Mouse (Mus musculus): ENCODE results near the gene Zic3. TPM values are rescaled to one million over a fixed set of nuclear protein-coding genes. Genes with fewer than 3 reads are reported as not detected.

The Zic3 gene
- polyA plus RNA-seq (2015; fragmentation: Nextera tagmentation; extraction: Ambion mirVana): not detected in 2 replicates

DNA sequence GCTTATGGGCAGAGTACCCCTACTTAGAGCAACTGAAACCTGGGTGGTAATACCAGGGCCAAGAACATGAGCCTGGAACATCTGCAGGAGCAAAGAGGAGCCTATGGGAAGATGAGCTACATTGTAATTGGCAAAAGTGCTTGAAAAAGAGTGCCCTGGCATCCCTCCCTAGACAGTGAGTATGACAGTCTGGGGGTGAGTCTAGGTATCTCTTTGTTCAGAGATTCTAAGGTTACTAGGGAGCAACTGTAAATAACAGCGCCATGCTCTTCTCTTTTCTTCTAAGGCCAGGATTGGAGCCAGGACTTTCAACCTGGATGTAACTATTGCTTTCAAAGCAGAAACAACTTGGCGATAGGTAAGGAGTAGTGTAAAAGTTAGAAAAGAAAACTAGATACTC lies at the start of gene Zic3:
TSS of gene Zic3 (plus strand) at position 301 of the 400 bp plus-strand sequence.
- Histone ChIP-seq H3K4me3 (replicated peaks; ENCODE audit: low read depth, low read length) (no peak within 1 kb of the TSS), H3K36me3 (ENCODE audit: insufficient read depth, low read length) (no peaks in the 10 kb centered on the region), H3K27ac (no peak within 1 kb of the TSS), H3K4me2 (ENCODE audit: low read length) (no peak within 1 kb of the TSS), H3K9ac (ENCODE audit: low read depth, low read length) (no peak within 1 kb of the TSS), H3K27me3 (ENCODE audit: insufficient read depth, low read length) (peaks cover 37% of the 10 kb centered on the region; the same call in 1 of the 2 replicates), H3K4me1 (replicated peaks; ENCODE audit: insufficient read depth, low read length) (no peaks in the 10 kb centered on the region), H3K9me3 (replicated peaks; ENCODE audit: low read length) (no peaks in the 10 kb centered on the region)
- no peak for TF ChIP-seq CTCF (IDR thresholded peaks at IDR 0.05; ENCODE audit: low read depth)
- WGBS: 77% methylated on average over 2 of the region's 2 CpGs
- DNase-seq (ENCODE audit: low spot score) (no peak), ATAC-seq (replicated peaks; ENCODE audit: low FRiP score, low read depth) (no peak)

DNA sequence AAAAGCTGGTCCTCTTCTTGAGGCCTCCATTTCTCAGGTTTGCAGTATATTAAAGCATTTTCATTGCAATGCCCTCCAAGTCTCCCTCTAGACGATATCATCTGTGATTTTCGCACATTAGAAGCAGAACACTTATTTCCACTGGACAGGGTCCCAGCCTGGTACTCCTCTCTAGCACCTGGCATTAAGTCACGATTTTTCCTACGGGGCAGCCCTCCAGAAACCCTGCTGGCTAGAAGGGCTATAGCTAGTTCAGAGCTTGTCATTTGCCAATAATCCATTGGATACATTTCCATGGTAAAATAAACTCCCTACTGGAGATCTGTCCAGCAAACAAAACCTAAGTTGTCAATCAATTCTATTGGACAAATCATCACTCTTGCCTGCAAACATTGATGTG lies 40.1 kb upstream of the Zic3 start:
- no peaks in the 10 kb centered on the region for H3K36me3 ChIP-seq (ENCODE audit: insufficient read depth, low read length)
- H3K9me3 ChIP-seq (replicated peaks; ENCODE audit: low read length): no peaks in the 10 kb centered on the region
- ATAC-seq (replicated peaks; ENCODE audit: low FRiP score, low read depth) (no peak), DNase-seq (ENCODE audit: low spot score) (no peak)
- no peak for TF ChIP-seq CTCF (IDR thresholded peaks at IDR 0.05; ENCODE audit: low read depth)
- no peaks in the 10 kb centered on the region for H3K27me3 ChIP-seq (ENCODE audit: insufficient read depth, low read length)
- no peaks in the 10 kb centered on the region for H3K4me1 ChIP-seq (replicated peaks; ENCODE audit: insufficient read depth, low read length)
- no peak overlapping the region for H3K27ac ChIP-seq
- H3K4me2 ChIP-seq (ENCODE audit: low read length): no peak overlapping the region
- H3K4me3 ChIP-seq (replicated peaks; ENCODE audit: low read depth, low read length): no peak overlapping the region
- H3K9ac ChIP-seq (ENCODE audit: low read depth, low read length): no peak overlapping the region
- 86% methylated on average over 4 of the region's 4 CpGs for WGBS

DNA sequence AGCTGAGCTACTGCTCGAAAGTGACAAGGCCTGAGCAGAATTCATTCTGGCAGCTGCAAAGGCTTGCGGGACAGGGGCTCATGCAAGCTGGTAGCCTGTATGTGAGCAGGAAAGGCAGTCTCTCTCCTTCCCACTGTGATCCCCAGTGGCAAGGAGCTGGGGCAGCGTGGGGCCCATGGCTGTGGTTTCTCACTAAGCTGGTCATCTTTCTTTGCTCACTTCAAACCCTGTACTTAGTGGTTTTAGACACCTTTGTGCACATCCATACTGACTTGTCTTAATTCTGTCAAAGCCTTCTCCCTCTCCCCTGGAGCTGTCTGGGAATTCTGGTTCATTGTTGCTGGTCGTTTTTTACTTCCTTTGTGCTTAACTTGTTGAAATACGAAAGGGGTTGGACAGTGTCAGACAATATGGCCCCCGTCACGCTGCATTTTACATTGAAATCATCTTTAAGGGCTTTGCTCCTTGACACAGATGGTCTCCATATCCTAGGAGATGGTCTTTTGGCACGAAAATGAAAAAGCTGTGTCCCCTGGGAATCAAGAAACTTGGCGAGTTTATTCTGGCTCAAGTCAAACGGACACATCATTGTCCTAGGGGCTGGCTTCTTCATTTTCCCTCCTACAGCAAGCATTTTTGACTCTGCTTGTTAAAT lies 34.9 kb upstream of the Zic3 start:
- WGBS: 71% methylated on average over 10 of the region's 10 CpGs
- DNase-seq (ENCODE audit: low spot score): no peak

DNA sequence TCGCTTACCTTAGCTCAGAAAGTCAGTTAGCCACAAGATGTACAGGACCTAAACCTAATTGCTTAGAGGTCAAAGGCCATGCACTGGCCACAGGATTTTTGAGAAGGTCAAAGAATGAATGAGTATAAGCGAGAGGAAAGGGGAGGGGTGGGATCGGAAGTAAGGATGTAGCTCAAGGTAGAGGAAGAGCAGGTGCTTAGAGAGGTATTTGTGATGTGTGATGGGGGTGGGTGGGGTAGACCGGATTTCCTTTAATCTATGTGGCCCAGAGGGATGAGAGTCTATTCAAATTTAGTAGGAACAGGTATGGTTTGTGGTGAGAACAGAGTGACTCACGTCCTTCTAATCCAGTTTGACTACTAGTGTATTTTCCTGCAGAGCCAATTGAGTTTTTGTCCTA lies 9.1 kb upstream of the Zic3 start:
- no peaks in the 10 kb centered on the region for H3K9me3 ChIP-seq (replicated peaks; ENCODE audit: low read length)
- ATAC-seq (replicated peaks; ENCODE audit: low FRiP score, low read depth) (no peak), DNase-seq (ENCODE audit: low spot score) (no peak)
- H3K4me3 ChIP-seq (replicated peaks; ENCODE audit: low read depth, low read length): no peak overlapping the region
- WGBS: 64% methylated on average over 5 of the region's 5 CpGs
- H3K4me2 ChIP-seq (ENCODE audit: low read length): no peak overlapping the region
- H3K9ac ChIP-seq (ENCODE audit: low read depth, low read length): no peak overlapping the region
- TF ChIP-seq CTCF (IDR thresholded peaks at IDR 0.05; ENCODE audit: low read depth): no peak
- no peaks in the 10 kb centered on the region for H3K36me3 ChIP-seq (ENCODE audit: insufficient read depth, low read length)
- H3K27me3 ChIP-seq (ENCODE audit: insufficient read depth, low read length): peaks cover 22% of the 10 kb centered on the region; the same call in 1 of the 2 replicates
- H3K27ac ChIP-seq: no peak overlapping the region
- H3K4me1 ChIP-seq (replicated peaks; ENCODE audit: insufficient read depth, low read length): no peaks in the 10 kb centered on the region

More for the DNA sequence above, 34.9 kb upstream of the Zic3 start:
- TF ChIP-seq CTCF (IDR thresholded peaks at IDR 0.05; ENCODE audit: low read depth): no peak
- H3K4me2 ChIP-seq (ENCODE audit: low read length): no peak overlapping the region
- no peak for ATAC-seq (replicated peaks; ENCODE audit: low FRiP score, low read depth)
- H3K36me3 ChIP-seq (ENCODE audit: insufficient read depth, low read length): no peaks in the 10 kb centered on the region
- H3K27me3 ChIP-seq (ENCODE audit: insufficient read depth, low read length): no peaks in the 10 kb centered on the region
- no peak overlapping the region for H3K9ac ChIP-seq (ENCODE audit: low read depth, low read length)
- H3K4me3 ChIP-seq (replicated peaks; ENCODE audit: low read depth, low read length): no peak overlapping the region
- no peaks in the 10 kb centered on the region for H3K9me3 ChIP-seq (replicated peaks; ENCODE audit: low read length)
- no peak overlapping the region for H3K27ac ChIP-seq
- no peaks in the 10 kb centered on the region for H3K4me1 ChIP-seq (replicated peaks; ENCODE audit: insufficient read depth, low read length)

DNA sequence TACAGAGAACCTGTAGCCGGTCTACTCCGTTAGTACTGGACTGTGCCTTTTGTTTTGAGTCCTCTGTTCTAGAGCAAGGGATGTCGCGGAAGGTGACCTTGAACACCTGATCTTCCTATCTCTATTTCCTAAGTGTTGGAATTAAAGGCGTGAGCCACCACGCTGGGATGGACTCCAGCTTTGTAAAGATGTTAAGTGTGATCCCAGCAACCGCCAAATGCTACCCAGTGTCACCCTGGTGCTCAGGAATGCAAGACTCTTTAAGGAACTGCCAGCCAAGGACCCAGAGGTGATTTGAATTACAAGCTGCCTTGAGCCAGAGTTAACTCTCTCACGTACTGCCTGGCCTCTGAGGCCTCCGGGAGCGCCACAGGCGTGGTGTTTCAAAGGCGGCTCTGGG lies 8.4 kb upstream of the Zic3 start:
- TF ChIP-seq CTCF (IDR thresholded peaks at IDR 0.05; ENCODE audit: low read depth): no peak
- H3K27me3 ChIP-seq (ENCODE audit: insufficient read depth, low read length): peaks cover 26% of the 10 kb centered on the region; the same call in 1 of the 2 replicates
- no peak for DNase-seq (ENCODE audit: low spot score)

DNA sequence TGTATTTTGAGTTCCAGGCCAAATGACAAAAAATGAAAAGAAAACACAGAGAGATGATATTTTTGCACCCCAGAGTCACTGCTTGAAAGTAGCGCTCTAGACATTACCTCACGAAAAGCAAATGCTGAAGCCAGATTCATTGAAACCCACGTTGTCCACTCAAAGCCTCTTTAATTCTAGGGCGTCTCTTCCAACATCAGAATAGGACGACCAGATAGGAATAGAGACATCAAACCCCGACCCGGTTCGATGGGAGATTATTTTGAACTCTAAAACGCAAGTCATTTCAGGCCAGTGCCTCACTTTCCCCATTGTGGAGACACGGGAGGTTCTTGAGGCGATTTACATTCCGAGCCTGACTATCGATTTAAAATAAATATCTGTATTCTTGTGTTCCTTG lies 7.7 kb upstream of the Zic3 start:
- ATAC-seq (replicated peaks; ENCODE audit: low FRiP score, low read depth) (no peak), DNase-seq (ENCODE audit: low spot score) (no peak)
- Histone ChIP-seq H3K4me3 (replicated peaks; ENCODE audit: low read depth, low read length) (no peak overlapping the region), H3K4me1 (replicated peaks; ENCODE audit: insufficient read depth, low read length) (no peaks in the 10 kb centered on the region), H3K9me3 (replicated peaks; ENCODE audit: low read length) (no peaks in the 10 kb centered on the region), H3K27me3 (ENCODE audit: insufficient read depth, low read length) (peaks cover 27% of the 10 kb centered on the region; the same call in 1 of the 2 replicates), H3K4me2 (ENCODE audit: low read length) (no peak overlapping the region), H3K27ac (no peak overlapping the region), H3K36me3 (ENCODE audit: insufficient read depth, low read length) (no peaks in the 10 kb centered on the region), H3K9ac (ENCODE audit: low read depth, low read length) (no peak overlapping the region)
- 32% methylated on average over 13 of the region's 13 CpGs for WGBS
- no peak for TF ChIP-seq CTCF (IDR thresholded peaks at IDR 0.05; ENCODE audit: low read depth)

More for the DNA sequence above, 8.4 kb upstream of the Zic3 start:
- Histone ChIP-seq H3K27ac (no peak overlapping the region), H3K9ac (ENCODE audit: low read depth, low read length) (no peak overlapping the region), H3K4me3 (replicated peaks; ENCODE audit: low read depth, low read length) (no peak overlapping the region), H3K36me3 (ENCODE audit: insufficient read depth, low read length) (no peaks in the 10 kb centered on the region), H3K4me2 (ENCODE audit: low read length) (no peak overlapping the region), H3K9me3 (replicated peaks; ENCODE audit: low read length) (no peaks in the 10 kb centered on the region), H3K4me1 (replicated peaks; ENCODE audit: insufficient read depth, low read length) (no peaks in the 10 kb centered on the region)
- no peak for ATAC-seq (replicated peaks; ENCODE audit: low FRiP score, low read depth)
- WGBS: 33% methylated on average over 12 of the region's 12 CpGs

Measured in kidney, postnatal 0 days (tissue).